Mouse (Mus musculus) myocyte (in vitro differentiated cells): ENCODE data around the gene Gjb6.

Experiments
- CEBPB ChIP-seq: IDR thresholded peaks from 2 replicates; pipeline ENCODE4 v1.6.1; 2011; ENCODE audit warnings: mild to moderate bottlenecking, moderate library complexity; ENCODE audit not compliant: poor library complexity, insufficient read depth, severe bottlenecking
- E2F4 ChIP-seq: IDR thresholded peaks from one replicate; pipeline ENCODE4 v1.6.1; 2011; ENCODE audit warnings: mild to moderate bottlenecking, control low read depth, moderate library complexity; ENCODE audit not compliant: insufficient read depth
- MAX ChIP-seq: IDR thresholded peaks from one replicate; pipeline ENCODE4 v1.6.1; 2011; ENCODE audit warnings: low read depth, mild to moderate bottlenecking, control low read depth
- MYOD1 ChIP-seq, 3 experiments: IDR thresholded peaks; one replicate each; pipeline ENCODE4 v1.6.1; 2011; ENCODE audit warnings: control low read depth in 2 of 3, low read depth in 2 of 3, mild to moderate bottlenecking in 2 of 3, moderate library complexity in 1 of 3; ENCODE audit not compliant: insufficient read length in 2 of 3, control insufficient read depth in 1 of 3
- MYOG ChIP-seq, 3 experiments: IDR thresholded peaks; one replicate each; pipeline ENCODE4 v1.6.1; 2011; ENCODE audit warnings: control low read depth in 2 of 3, low read depth in 2 of 3, mild to moderate bottlenecking in 2 of 3; ENCODE audit not compliant: insufficient read length in 2 of 3, control insufficient read depth in 1 of 3, insufficient read depth in 1 of 3
- POLR2A ChIP-seq: IDR thresholded peaks from one replicate; pipeline ENCODE4 v1.6.1; 2011; ENCODE audit warnings: low read depth, mild to moderate bottlenecking, control low read depth, moderate library complexity; ENCODE audit not compliant: insufficient read length
- POLR2AphosphoS2 ChIP-seq: IDR thresholded peaks from one replicate; pipeline ENCODE4 v1.6.1; 2011; ENCODE audit warnings: low read depth, control low read depth; ENCODE audit not compliant: insufficient read length
- REST ChIP-seq: IDR thresholded peaks from one replicate; pipeline ENCODE4 v1.6.1; 2011; ENCODE audit warnings: mild to moderate bottlenecking, control low read depth, moderate library complexity; ENCODE audit not compliant: insufficient read depth, insufficient read length
- USF1 ChIP-seq: IDR thresholded peaks from one replicate; pipeline ENCODE4 v1.6.1; 2011; ENCODE audit warnings: low read depth, mild to moderate bottlenecking, control low read depth, moderate library complexity

GRCm38 (mm10) chr14:57104106-57105023 lies 29.0 kb downstream of the Gjb6 start, which contains the start of gene Gjb2:
- TF ChIP-seq POLR2AphosphoS2 (no peak), CEBPB (no peak), MYOD1 (IDR thresholded peaks at IDR 0.05; ENCODE audit: control insufficient read depth in 1 of 3, insufficient read length in 2 of 3, low read depth in 2 of 3) (no peak), E2F4 (no peak), POLR2A (no peak), MAX (no peak), USF1 (no peak), MYOG (IDR thresholded peaks at IDR 0.05; ENCODE audit: control insufficient read depth in 1 of 3, insufficient read depth in 1 of 3, insufficient read length in 2 of 3, low read depth in 2 of 3) (no peak), REST (no peak)
